Mouse (Mus musculus): ENCODE measurements around the gene Gosr2.

GRCm38 (mm10) chr11:103733961-103734360, 36.3 kb upstream of the Gosr2 start:
- TF ChIP-seq ZC3H11A (IDR thresholded peaks at IDR 0.05; ENCODE audit: borderline replicate concordance, low read depth, low read length) (no peak), CHD2 (IDR thresholded peaks at IDR 0.05; ENCODE audit: low read depth, low read length) (no peak), HCFC1 (IDR thresholded peaks at IDR 0.05; ENCODE audit: borderline replicate concordance, insufficient read depth, low read length) (no peak), MAFK (IDR thresholded peaks at IDR 0.05; ENCODE audit: insufficient read depth, low read depth, low read length) (no peak), ZNF384 (IDR thresholded peaks at IDR 0.05; ENCODE audit: low read depth, low read length) (no peak)
